Mouse (Mus musculus) spleen, postnatal 4 days (tissue): Measurements from ENCODE around the gene Rnf145.

Experiments used
- DNase-seq, 2 experiments: peaks; one replicate each; pipeline ENCODE4 v3.0.0; 2022; ENCODE audit warnings: low spot score in 2 of 2

Gene Rnf145

GRCm38 (mm10) chr11:44509906-44510305, 8.9 kb upstream of the Rnf145 start:
- no peak for DNase-seq

GRCm38 (mm10) chr11:44510371-44510770, 8.4 kb upstream of the Rnf145 start:
- no peak for DNase-seq

GRCm38 (mm10) chr11:44512044-44513025, 6.4 kb upstream of the Rnf145 start:
- peak; percentile 72 to 74 for DNase-seq

- no peak for DNase-seq
Measured at GRCm38 (mm10) chr11:44513026-44513422, 5.7 kb upstream of the Rnf145 start.

GRCm38 (mm10) chr11:44514666-44515065, 4.1 kb upstream of the Rnf145 start:
- DNase-seq: peak in 1 of 2 experiments; percentile 12

- no peak for DNase-seq
Measured at GRCm38 (mm10) chr11:44516362-44516761, 2.4 kb upstream of the Rnf145 start.

GRCm38 (mm10) chr11:44517561-44518280, 1.0 kb upstream of the Rnf145 start:
- no peak for DNase-seq

- DNase-seq: peak; percentile 44 to 77
Measured at GRCm38 (mm10) chr11:44519096-44519949, 559 bp downstream of the Rnf145 start.

GRCm38 (mm10) chr11:44519950-44520761, 1.4 kb downstream of the Rnf145 start:
- peak; percentile 81 to 87 for DNase-seq

GRCm38 (mm10) chr11:44522594-44522993, 3.8 kb downstream of the Rnf145 start:
- DNase-seq: no peak

- DNase-seq: no peak
Measured at GRCm38 (mm10) chr11:44525765-44526164, 7.0 kb downstream of the Rnf145 start.

- no peak for DNase-seq
Measured at GRCm38 (mm10) chr11:44526654-44527263, 8.0 kb downstream of the Rnf145 start.

GRCm38 (mm10) chr11:44528560-44529199, 9.9 kb downstream of the Rnf145 start:
- DNase-seq: no peak

GRCm38 (mm10) chr11:44529200-44529599, 10.4 kb downstream of the Rnf145 start:
- DNase-seq: peak; percentile 69 to 79

- DNase-seq: no peak
Measured at GRCm38 (mm10) chr11:44529716-44530115, 11.0 kb downstream of the Rnf145 start.

- no peak for DNase-seq
Measured at GRCm38 (mm10) chr11:44530382-44530781, 11.6 kb downstream of the Rnf145 start.

GRCm38 (mm10) chr11:44530867-44531266, 12.1 kb downstream of the Rnf145 start:
- no peak for DNase-seq

GRCm38 (mm10) chr11:44531617-44532016, 12.9 kb downstream of the Rnf145 start:
- no peak for DNase-seq

GRCm38 (mm10) chr11:44532846-44533781, 14.3 kb downstream of the Rnf145 start:
- DNase-seq: no peak
